Mouse (Mus musculus) MEL-GATA-1-ER (cell line): ENCODE measurements at regions not wholly inside any gene's neighbourhood (a gene's known extent, or its start where the extent isn't known, plus 50 kb on each side); places are given as distances from the start of the nearest gene placed in this dataset.
A peak's percentile ranks its signal among the peaks of the same experiment; 100 is the strongest.

ENCODE experiments used
- DNase-seq: peaks from one replicate; pipeline ENCODE4 v3.0.0-alpha.2; 2012; ENCODE audit warnings: low read depth; ENCODE audit errors: extremely low read depth

GRCm38 (mm10) chr3:121902246-121902645, 50.1 kb upstream of the Arhgap29 start:
- no peak for DNase-seq

GRCm38 (mm10) chr3:121900429-121900844, 51.9 kb upstream of the Arhgap29 start:
- no peak for DNase-seq

GRCm38 (mm10) chr3:121897821-121898574, 54.3 kb upstream of the Arhgap29 start:
- no peak for DNase-seq

GRCm38 (mm10) chr3:121893606-121894005, 58.7 kb upstream of the Arhgap29 start:
- DNase-seq = no peak

GRCm38 (mm10) chr3:121892675-121893074, 59.7 kb upstream of the Arhgap29 start:
- DNase-seq = no peak

GRCm38 (mm10) chr3:121891338-121891737, 61.0 kb upstream of the Arhgap29 start:
- DNase-seq = no peak

GRCm38 (mm10) chr3:121890563-121890962, 61.8 kb upstream of the Arhgap29 start:
- no peak for DNase-seq

- no peak for DNase-seq
Observed at GRCm38 (mm10) chr3:121886870-121887605, 65.3 kb upstream of the Arhgap29 start.

GRCm38 (mm10) chr3:121886309-121886708, 66.0 kb upstream of the Arhgap29 start:
- no peak for DNase-seq

- no peak for DNase-seq
Observed at GRCm38 (mm10) chr3:121885265-121886178, 66.8 kb upstream of the Arhgap29 start.

- peak; percentile 77 for DNase-seq
Observed at GRCm38 (mm10) chr3:121884328-121885248, 67.8 kb upstream of the Arhgap29 start.

GRCm38 (mm10) chr3:121880355-121880754, 65.3 kb upstream of the Abcd3 start:
- DNase-seq = no peak

- DNase-seq = no peak
Observed at GRCm38 (mm10) chr3:121875072-121875471, 60.0 kb upstream of the Abcd3 start.

- DNase-seq = no peak
Observed at GRCm38 (mm10) chr3:121874576-121874975, 59.5 kb upstream of the Abcd3 start.

- DNase-seq = no peak
Observed at GRCm38 (mm10) chr3:121873572-121873971, 58.5 kb upstream of the Abcd3 start.

GRCm38 (mm10) chr3:121872685-121873084, 57.6 kb upstream of the Abcd3 start:
- no peak for DNase-seq

GRCm38 (mm10) chr3:121871795-121872194, 56.7 kb upstream of the Abcd3 start:
- no peak for DNase-seq

GRCm38 (mm10) chr3:121870726-121871125, 55.6 kb upstream of the Abcd3 start:
- DNase-seq = no peak

GRCm38 (mm10) chr3:121869694-121870093, 54.6 kb upstream of the Abcd3 start:
- DNase-seq = no peak

GRCm38 (mm10) chr3:121867301-121867700, 52.2 kb upstream of the Abcd3 start:
- no peak for DNase-seq
